Mouse (Mus musculus): ENCODE measurements around the gene Ubap1.

GRCm38 (mm10) chr4:41359358-41359757 is 10.6 kb downstream of the Ubap1 start:
- TF ChIP-seq CTCF (IDR thresholded peaks at IDR 0.05; ENCODE audit: low read depth, low read length): no peak
- TF ChIP-seq GATA1 (IDR thresholded peaks at IDR 0.05; ENCODE audit: borderline replicate concordance, low read length): no peak
- no peak for TF ChIP-seq POLR2AphosphoS5 (IDR thresholded peaks at IDR 0.05; ENCODE audit: insufficient replicate concordance, low read depth, low read length)
- no peak for TF ChIP-seq TAL1 (conservative IDR thresholded peaks at IDR 0.05; ENCODE audit: low read depth, low read length)
